Mouse (Mus musculus): ENCODE data around the gene 1700025G04Rik. TPM values are rescaled to one million over a fixed set of nuclear protein-coding genes. Genes with fewer than 3 reads are reported as not detected.

The 1700025G04Rik gene
- polyA plus RNA-seq, 2 experiments, result 1.2 to 2.1 TPM

DNA sequence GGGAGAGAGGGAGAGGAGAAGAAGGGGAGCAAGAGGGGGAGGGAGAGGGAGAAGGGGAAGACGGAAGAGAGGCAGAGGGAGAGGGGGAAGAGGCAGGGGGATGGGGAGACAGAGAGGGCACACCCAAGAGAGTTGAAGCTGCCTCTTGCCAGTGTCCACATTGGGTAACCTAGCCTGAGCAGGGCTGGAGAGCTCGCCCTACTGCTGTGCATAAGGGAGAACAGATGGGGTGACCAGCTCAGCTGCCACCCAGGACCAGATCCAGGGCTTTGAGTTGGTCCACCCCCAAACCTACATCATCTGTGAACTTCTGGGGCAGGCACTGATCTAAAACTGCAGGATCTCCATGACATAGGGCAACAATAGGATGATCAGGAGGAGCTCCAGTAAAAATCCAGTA, 125.1 kb downstream of the 1700025G04Rik start:
- Histone ChIP-seq H3K4me3 (ENCODE audit: insufficient read depth in 1 of 2, low read depth in 2 of 2, low read length in 2 of 2) (no peak overlapping the region), H3K27ac (no peak overlapping the region), H3K4me1 (replicated peaks; ENCODE audit: control insufficient read depth in 2 of 2, insufficient read depth in 2 of 2, low read length in 1 of 2) (no peaks in the 10 kb centered on the region), H3K9me3 (ENCODE audit: control insufficient read depth, low read length) (no peaks in the 10 kb centered on the region), H3K27me3 (ENCODE audit: control insufficient read depth, insufficient read depth, low read length) (no peaks in the 10 kb centered on the region), H3K36me3 (replicated peaks; ENCODE audit: control insufficient read depth, insufficient read depth, low read depth) (no peaks in the 10 kb centered on the region), H3K4me2 (ENCODE audit: low read depth) (no peak overlapping the region), H3K9ac (replicated peaks) (no peak overlapping the region)
- TF ChIP-seq EP300 (IDR thresholded peaks at IDR 0.05; ENCODE audit: low read depth) (no peak), CTCF (IDR thresholded peaks at IDR 0.05; ENCODE audit: low read depth) (no peak)
- no peak for ATAC-seq (ENCODE audit: insufficient read depth)
- DNase-seq (ENCODE audit: low read depth in 3 of 3, low spot score in 3 of 3), result no peak
- WGBS (ENCODE audit: insufficient replicate concordance), result 59% methylated on average over 2 of the region's 2 CpGs

DNA sequence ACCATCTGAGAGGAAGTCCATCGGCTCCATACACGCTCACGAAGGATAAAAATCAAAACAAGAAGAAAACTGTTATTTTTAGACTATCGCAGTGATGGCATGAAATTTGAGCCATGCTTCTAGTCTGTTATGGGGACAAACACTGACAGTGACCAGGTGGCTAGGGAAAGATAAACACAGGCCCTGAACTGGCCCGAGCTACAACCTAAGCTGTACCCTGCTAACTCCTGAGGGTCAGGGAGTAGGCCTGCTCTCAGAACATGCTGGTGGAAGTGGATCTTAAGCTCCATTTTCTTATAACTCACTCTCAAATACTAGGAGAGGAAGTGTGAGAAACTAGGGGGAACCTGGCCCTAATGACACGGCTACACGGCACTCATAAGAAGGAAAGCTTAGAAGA, 126.7 kb downstream of the 1700025G04Rik start:
- Histone ChIP-seq H3K4me3 (ENCODE audit: insufficient read depth in 1 of 2, low read depth in 2 of 2, low read length in 2 of 2) (no peak overlapping the region), H3K36me3 (replicated peaks; ENCODE audit: control insufficient read depth, insufficient read depth, low read depth) (no peaks in the 10 kb centered on the region), H3K27ac (no peak overlapping the region), H3K4me1 (replicated peaks; ENCODE audit: control insufficient read depth in 2 of 2, insufficient read depth in 2 of 2, low read length in 1 of 2) (no peaks in the 10 kb centered on the region), H3K9ac (replicated peaks) (no peak overlapping the region), H3K27me3 (ENCODE audit: control insufficient read depth, insufficient read depth, low read length) (no peaks in the 10 kb centered on the region), H3K9me3 (ENCODE audit: control insufficient read depth, low read length) (no peaks in the 10 kb centered on the region), H3K4me2 (ENCODE audit: low read depth) (no peak overlapping the region)
- DNase-seq (ENCODE audit: low read depth in 3 of 3, low spot score in 3 of 3) (no peak), ATAC-seq (ENCODE audit: insufficient read depth) (no peak)
- TF ChIP-seq CTCF (IDR thresholded peaks at IDR 0.05; ENCODE audit: low read depth), result no peak
- no peak for TF ChIP-seq EP300 (IDR thresholded peaks at IDR 0.05; ENCODE audit: low read depth)
- 63% methylated on average over 7 of the region's 7 CpGs for WGBS (ENCODE audit: insufficient replicate concordance)

DNA sequence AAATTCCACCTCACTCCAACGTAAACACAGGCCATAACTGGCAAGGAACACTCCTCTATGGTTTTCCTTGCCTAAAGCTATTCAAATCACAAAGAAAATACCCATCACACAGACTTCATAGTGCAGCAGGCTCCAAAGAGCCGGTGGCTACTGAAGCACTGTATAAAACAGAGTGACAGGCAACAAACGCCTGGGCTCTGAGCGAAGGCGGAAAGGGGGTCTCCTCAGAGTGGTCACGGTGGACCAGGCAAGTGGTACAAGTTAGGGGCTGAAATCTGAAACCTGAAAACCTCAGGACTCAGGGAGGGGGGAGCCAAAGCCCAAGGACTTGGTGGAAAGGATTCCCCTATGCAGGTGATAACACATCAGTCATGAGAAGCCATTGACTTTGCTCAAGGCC, 127.8 kb downstream of the 1700025G04Rik start:
- DNase-seq (ENCODE audit: low read depth in 3 of 3, low spot score in 3 of 3) (no peak), ATAC-seq (ENCODE audit: insufficient read depth) (no peak)
- H3K4me2 ChIP-seq (ENCODE audit: low read depth), result no peak overlapping the region
- WGBS (ENCODE audit: insufficient replicate concordance), result 58% methylated on average over 6 of the region's 6 CpGs
- no peaks in the 10 kb centered on the region for H3K27me3 ChIP-seq (ENCODE audit: control insufficient read depth, insufficient read depth, low read length)
- no peak overlapping the region for H3K27ac ChIP-seq
- H3K9me3 ChIP-seq (ENCODE audit: control insufficient read depth, low read length), result no peaks in the 10 kb centered on the region
- no peak overlapping the region for H3K4me3 ChIP-seq (ENCODE audit: insufficient read depth in 1 of 2, low read depth in 2 of 2, low read length in 2 of 2)
- H3K4me1 ChIP-seq (replicated peaks; ENCODE audit: control insufficient read depth in 2 of 2, insufficient read depth in 2 of 2, low read length in 1 of 2), result no peaks in the 10 kb centered on the region
- TF ChIP-seq CTCF (IDR thresholded peaks at IDR 0.05; ENCODE audit: low read depth), result no peak
- TF ChIP-seq EP300 (IDR thresholded peaks at IDR 0.05; ENCODE audit: low read depth), result no peak
- H3K9ac ChIP-seq (replicated peaks), result no peak overlapping the region
- no peaks in the 10 kb centered on the region for H3K36me3 ChIP-seq (replicated peaks; ENCODE audit: control insufficient read depth, insufficient read depth, low read depth)

DNA sequence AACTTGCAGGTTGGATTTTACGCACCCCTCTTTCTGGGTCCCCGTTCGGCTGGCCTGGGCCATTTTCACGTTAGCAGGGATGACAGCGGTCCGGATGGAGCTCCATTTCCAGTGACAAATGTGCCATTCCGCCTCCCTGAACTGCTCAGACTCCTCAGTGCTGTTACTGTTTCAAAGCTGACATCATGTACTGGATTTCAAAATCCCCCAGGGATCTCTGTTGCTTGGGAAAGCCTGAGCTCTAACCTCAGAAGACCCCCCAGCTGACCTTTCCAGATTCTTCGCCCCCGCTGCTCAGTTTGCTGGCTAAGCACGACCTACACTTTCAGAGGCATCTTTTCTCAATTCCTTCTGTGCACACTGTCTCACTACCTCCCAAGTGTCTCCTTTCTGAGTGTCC, 128.7 kb downstream of the 1700025G04Rik start:
- Histone ChIP-seq H3K4me1 (replicated peaks; ENCODE audit: control insufficient read depth in 2 of 2, insufficient read depth in 2 of 2, low read length in 1 of 2) (0 out of 4 replicates have a peak, but pooled peaks cover 0 to 1% of the 10 kb centered on the region in 2 experiments), H3K9ac (replicated peaks) (no peak overlapping the region), H3K9me3 (ENCODE audit: control insufficient read depth, low read length) (no peaks in the 10 kb centered on the region), H3K27me3 (ENCODE audit: control insufficient read depth, insufficient read depth, low read length) (no peaks in the 10 kb centered on the region), H3K4me2 (ENCODE audit: low read depth) (no peak overlapping the region), H3K4me3 (ENCODE audit: insufficient read depth in 1 of 2, low read depth in 2 of 2, low read length in 2 of 2) (no peak overlapping the region), H3K27ac (no peak overlapping the region), H3K36me3 (replicated peaks; ENCODE audit: control insufficient read depth, insufficient read depth, low read depth) (no peaks in the 10 kb centered on the region)
- no peak for ATAC-seq (ENCODE audit: insufficient read depth)
- no peak for TF ChIP-seq EP300 (IDR thresholded peaks at IDR 0.05; ENCODE audit: low read depth)
- TF ChIP-seq CTCF (IDR thresholded peaks at IDR 0.05; ENCODE audit: low read depth), result no peak
- WGBS (ENCODE audit: insufficient replicate concordance), result 75% methylated on average over 10 of the region's 10 CpGs
- DNase-seq (ENCODE audit: low read depth in 3 of 3, low spot score in 3 of 3), result no peak

DNA sequence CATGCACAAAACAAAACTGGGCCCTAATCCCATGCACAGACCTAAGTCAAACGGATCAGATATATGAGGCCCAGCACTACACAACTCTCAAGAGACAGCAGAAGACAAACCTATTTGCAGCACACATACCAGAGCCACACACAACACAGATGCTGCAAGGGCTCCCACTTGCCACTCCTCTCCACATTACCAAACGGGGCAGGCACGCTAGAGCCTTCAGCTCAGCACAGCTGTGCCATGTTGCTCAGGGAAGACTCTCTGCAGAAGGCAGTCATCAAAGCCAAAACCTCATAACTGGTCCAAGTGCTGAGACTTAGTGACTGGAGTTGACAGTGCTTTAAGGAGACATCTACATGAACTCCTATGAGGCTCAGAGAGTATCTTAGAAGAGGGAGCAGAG, 130.9 kb downstream of the 1700025G04Rik start:
- H3K27ac ChIP-seq, result no peak overlapping the region
- TF ChIP-seq CTCF (IDR thresholded peaks at IDR 0.05; ENCODE audit: low read depth) (no peak), EP300 (IDR thresholded peaks at IDR 0.05; ENCODE audit: low read depth) (no peak)
- no peak overlapping the region for H3K4me3 ChIP-seq (ENCODE audit: insufficient read depth in 1 of 2, low read depth in 2 of 2, low read length in 2 of 2)
- no peaks in the 10 kb centered on the region for H3K27me3 ChIP-seq (ENCODE audit: control insufficient read depth, insufficient read depth, low read length)
- H3K4me1 ChIP-seq (replicated peaks; ENCODE audit: control insufficient read depth in 2 of 2, insufficient read depth in 2 of 2, low read length in 1 of 2), result 0 out of 4 replicates have a peak, but pooled peaks cover 0 to 2% of the 10 kb centered on the region in 2 experiments
- ATAC-seq (ENCODE audit: insufficient read depth), result no peak
- DNase-seq (ENCODE audit: low read depth in 3 of 3, low spot score in 3 of 3), result no peak
- no peak overlapping the region for H3K4me2 ChIP-seq (ENCODE audit: low read depth)
- H3K9me3 ChIP-seq (ENCODE audit: control insufficient read depth, low read length), result no peaks in the 10 kb centered on the region
- H3K36me3 ChIP-seq (replicated peaks; ENCODE audit: control insufficient read depth, insufficient read depth, low read depth), result no peaks in the 10 kb centered on the region
- 62% methylated on average over 3 of the region's 3 CpGs for WGBS (ENCODE audit: insufficient replicate concordance)
- H3K9ac ChIP-seq (replicated peaks), result no peak overlapping the region
